Mouse (Mus musculus): Measurements from ENCODE around the gene Stambpl1. TPM values are rescaled to one million over a fixed set of nuclear protein-coding genes. Genes with fewer than 3 reads are reported as not detected.

Gene Stambpl1
- polyA plus RNA-seq, 1 experiment, result 2.2 TPM

GRCm38 (mm10) chr19:34209031-34209430, 17.0 kb downstream of the Stambpl1 start:
- Histone ChIP-seq H3K4me3 (ENCODE audit: insufficient read depth, low read depth, low read length) (no peak overlapping the region), H3K36me3 (ENCODE audit: control insufficient read depth, insufficient read depth, low read length) (no peaks in the 10 kb centered on the region), H3K4me1 (ENCODE audit: control insufficient read depth, insufficient read depth, low read length) (no peaks in the 10 kb centered on the region), H3K27me3 (replicated peaks; ENCODE audit: control insufficient read depth, insufficient read depth, low read length) (no peaks in the 10 kb centered on the region), H3K27ac (ENCODE audit: insufficient read depth, low read depth, low read length) (no peak overlapping the region)
- no peak for TF ChIP-seq POLR2A (IDR thresholded peaks at IDR 0.05; ENCODE audit: low read depth, low read length)
- TF ChIP-seq CTCF (conservative IDR thresholded peaks at IDR 0.05; ENCODE audit: insufficient read depth, insufficient read length, low read depth, low read length), result no peak
- 65% methylated on average over 3 of the region's 3 CpGs for WGBS
- DNase-seq, result no peak

GRCm38 (mm10) chr19:34209930-34210581, 18.0 kb downstream of the Stambpl1 start:
- no peak overlapping the region for H3K4me3 ChIP-seq (ENCODE audit: insufficient read depth, low read depth, low read length)
- no peaks in the 10 kb centered on the region for H3K4me1 ChIP-seq (ENCODE audit: control insufficient read depth, insufficient read depth, low read length)
- no peaks in the 10 kb centered on the region for H3K36me3 ChIP-seq (ENCODE audit: control insufficient read depth, insufficient read depth, low read length)
- H3K27ac ChIP-seq (ENCODE audit: insufficient read depth, low read depth, low read length), result no peak overlapping the region
- no peak for DNase-seq
- TF ChIP-seq POLR2A (IDR thresholded peaks at IDR 0.05; ENCODE audit: low read depth, low read length) (no peak), CTCF (conservative IDR thresholded peaks at IDR 0.05; ENCODE audit: insufficient read depth, insufficient read length, low read depth, low read length) (no peak)
- WGBS, result 72% methylated on average over 8 of the region's 8 CpGs
- H3K27me3 ChIP-seq (replicated peaks; ENCODE audit: control insufficient read depth, insufficient read depth, low read length), result no peaks in the 10 kb centered on the region

- TF ChIP-seq CTCF (conservative IDR thresholded peaks at IDR 0.05; ENCODE audit: insufficient read depth, insufficient read length, low read depth, low read length) (no peak), POLR2A (IDR thresholded peaks at IDR 0.05; ENCODE audit: low read depth, low read length) (no peak)
- Histone ChIP-seq H3K4me1 (ENCODE audit: control insufficient read depth, insufficient read depth, low read length) (no peaks in the 10 kb centered on the region), H3K36me3 (ENCODE audit: control insufficient read depth, insufficient read depth, low read length) (no peaks in the 10 kb centered on the region), H3K4me3 (ENCODE audit: insufficient read depth, low read depth, low read length) (no peak overlapping the region), H3K27me3 (replicated peaks; ENCODE audit: control insufficient read depth, insufficient read depth, low read length) (no peaks in the 10 kb centered on the region), H3K27ac (ENCODE audit: insufficient read depth, low read depth, low read length) (no peak overlapping the region)
- no peak for DNase-seq
- 57% methylated on average over 2 of the region's 2 CpGs for WGBS
Observed at GRCm38 (mm10) chr19:34210841-34211240, 18.8 kb downstream of the Stambpl1 start.

- DNase-seq, result no peak
- Histone ChIP-seq H3K4me3 (ENCODE audit: insufficient read depth, low read depth, low read length) (no peak overlapping the region), H3K27ac (ENCODE audit: insufficient read depth, low read depth, low read length) (no peak overlapping the region), H3K27me3 (replicated peaks; ENCODE audit: control insufficient read depth, insufficient read depth, low read length) (no peaks in the 10 kb centered on the region), H3K36me3 (ENCODE audit: control insufficient read depth, insufficient read depth, low read length) (no peaks in the 10 kb centered on the region), H3K4me1 (ENCODE audit: control insufficient read depth, insufficient read depth, low read length) (no peaks in the 10 kb centered on the region)
- TF ChIP-seq POLR2A (IDR thresholded peaks at IDR 0.05; ENCODE audit: low read depth, low read length), result no peak
- no peak for TF ChIP-seq CTCF (conservative IDR thresholded peaks at IDR 0.05; ENCODE audit: insufficient read depth, insufficient read length, low read depth, low read length)
- 90% methylated on average over 12 of the region's 12 CpGs for WGBS
Observed at GRCm38 (mm10) chr19:34212489-34213250, 20.6 kb downstream of the Stambpl1 start.

GRCm38 (mm10) chr19:34213251-34213645, 21.2 kb downstream of the Stambpl1 start:
- Histone ChIP-seq H3K36me3 (ENCODE audit: control insufficient read depth, insufficient read depth, low read length) (no peaks in the 10 kb centered on the region), H3K4me3 (ENCODE audit: insufficient read depth, low read depth, low read length) (no peak overlapping the region), H3K27me3 (replicated peaks; ENCODE audit: control insufficient read depth, insufficient read depth, low read length) (no peaks in the 10 kb centered on the region), H3K27ac (ENCODE audit: insufficient read depth, low read depth, low read length) (no peak overlapping the region), H3K4me1 (ENCODE audit: control insufficient read depth, insufficient read depth, low read length) (no peaks in the 10 kb centered on the region)
- TF ChIP-seq CTCF (conservative IDR thresholded peaks at IDR 0.05; ENCODE audit: insufficient read depth, insufficient read length, low read depth, low read length) (no peak), POLR2A (IDR thresholded peaks at IDR 0.05; ENCODE audit: low read depth, low read length) (no peak)
- DNase-seq, result no peak

- Histone ChIP-seq H3K27ac (ENCODE audit: insufficient read depth, low read depth, low read length) (no peak overlapping the region), H3K4me1 (ENCODE audit: control insufficient read depth, insufficient read depth, low read length) (no peaks in the 10 kb centered on the region), H3K27me3 (replicated peaks; ENCODE audit: control insufficient read depth, insufficient read depth, low read length) (no peaks in the 10 kb centered on the region), H3K36me3 (ENCODE audit: control insufficient read depth, insufficient read depth, low read length) (no peaks in the 10 kb centered on the region), H3K4me3 (ENCODE audit: insufficient read depth, low read depth, low read length) (no peak overlapping the region)
- no peak for DNase-seq
- 47% methylated on average over 4 of the region's 4 CpGs for WGBS
- no peak for TF ChIP-seq POLR2A (IDR thresholded peaks at IDR 0.05; ENCODE audit: low read depth, low read length)
Observed at GRCm38 (mm10) chr19:34214136-34214535, 22.1 kb downstream of the Stambpl1 start.

- H3K4me3 ChIP-seq (ENCODE audit: insufficient read depth, low read depth, low read length), result no peak overlapping the region
- TF ChIP-seq POLR2A (IDR thresholded peaks at IDR 0.05; ENCODE audit: low read depth, low read length) (no peak), CTCF (conservative IDR thresholded peaks at IDR 0.05; ENCODE audit: insufficient read depth, insufficient read length, low read depth, low read length) (no peak)
- H3K36me3 ChIP-seq (ENCODE audit: control insufficient read depth, insufficient read depth, low read length), result no peaks in the 10 kb centered on the region
- H3K27ac ChIP-seq (ENCODE audit: insufficient read depth, low read depth, low read length), result no peak overlapping the region
- DNase-seq, result no peak
- WGBS, result 68% methylated on average over 5 of the region's 5 CpGs
- H3K27me3 ChIP-seq (replicated peaks; ENCODE audit: control insufficient read depth, insufficient read depth, low read length), result no peaks in the 10 kb centered on the region
- H3K4me1 ChIP-seq (ENCODE audit: control insufficient read depth, insufficient read depth, low read length), result no peaks in the 10 kb centered on the region
Observed at GRCm38 (mm10) chr19:34216956-34217355, 24.9 kb downstream of the Stambpl1 start.
